Mouse (Mus musculus) embryonic stem cell, embryonic (primary cell): ENCODE data around the gene Gm45716.

Experiments
- CTCF ChIA-PET, 4 experiments: fragments of 300-600 bp in 2 of 4; fragments of 350-600 bp in 2 of 4; sonication (Branson Sonifier 250); formaldehyde crosslinking; loops; one replicate each; lab custom pipeline; 2022; ENCODE audit warnings: inconsistent platforms in 2 of 4; lab: Charles Lee
- POLR2A ChIA-PET, 4 experiments: fragments of 300-600 bp in 2 of 4; fragments of 350-600 bp in 2 of 4; sonication (Branson Sonifier 250); formaldehyde crosslinking; loops; one replicate each; lab custom pipeline; 2022; ENCODE audit warnings: antibody characterized with exemption in 4 of 4, inconsistent platforms in 1 of 4; lab: Charles Lee

The Gm45716 gene

GRCm38 (mm10) chr11:90187441-90187840 lies at the start of gene Gm45716:
Gene Gm45716, plus strand, starts transcription at chr11:90187683.
- ChIA-PET POLR2A (interaction anchor here in 1 of 4 experiments (0.6 kb wide), 1 partner anchor 201 kb away, joined by 6 read pairs; no protein-coding TSS in a partner anchor), CTCF (no interaction called here)

- ChIA-PET POLR2A (no interaction called here), CTCF (no interaction called here)
Observed at GRCm38 (mm10) chr11:90142393-90142792, 45.1 kb upstream of the Gm45716 start.

- ChIA-PET POLR2A (no interaction called here), CTCF (interaction anchor here in 1 of 4 experiments (0.6 kb wide), 1 partner anchor 132 kb away, joined by 3 read pairs; no protein-coding TSS in a partner anchor)
Observed at GRCm38 (mm10) chr11:90142936-90143335, 44.5 kb upstream of the Gm45716 start.

- ChIA-PET POLR2A (no interaction called here), CTCF (no interaction called here)
Observed at GRCm38 (mm10) chr11:90146086-90146860, 41.2 kb upstream of the Gm45716 start.

- POLR2A ChIA-PET, result interaction anchor here in 1 of 4 experiments (0.6 to 1.2 kb wide), 2 partner anchors 124 to 470 kb away, joined by 3 to 4 read pairs; no protein-coding TSS in a partner anchor
- CTCF ChIA-PET, result interaction anchor here in 2 of 4 experiments (0.7 to 0.9 kb wide), 2 partner anchors 112 to 119 kb away, joined by 3 read pairs; no protein-coding TSS in a partner anchor
Observed at GRCm38 (mm10) chr11:90155066-90155465, 32.4 kb upstream of the Gm45716 start.

- POLR2A ChIA-PET, result interaction anchor here in 1 of 4 experiments (0.6 to 1.2 kb wide), 2 partner anchors 125 to 469 kb away, joined by 3 to 4 read pairs; no protein-coding TSS in a partner anchor
- CTCF ChIA-PET, result interaction anchor here in 2 of 4 experiments (0.7 to 0.9 kb wide), 2 partner anchors 111 to 119 kb away, joined by 3 read pairs; no protein-coding TSS in a partner anchor
Observed at GRCm38 (mm10) chr11:90155466-90155865, 32.0 kb upstream of the Gm45716 start.

- ChIA-PET CTCF (interaction anchor here in 3 of 4 experiments (0.6 to 3.9 kb wide), 11 partner anchors 16 to 491 kb away, joined by 3 to 44 read pairs (median 3); no protein-coding TSS in a partner anchor), POLR2A (interaction anchor here in 2 of 4 experiments (1.3 to 1.7 kb wide), 2 partner anchors 10 to 130 kb away, joined by 3 read pairs; no protein-coding TSS in a partner anchor)
Observed at GRCm38 (mm10) chr11:90167771-90168170, 19.7 kb upstream of the Gm45716 start.

GRCm38 (mm10) chr11:90168338-90169065 lies 19.0 kb upstream of the Gm45716 start:
- ChIA-PET CTCF (interaction anchor here in 3 of 4 experiments (0.6 to 3.9 kb wide), 11 partner anchors 17 to 622 kb away, joined by 3 to 44 read pairs (median 4); no protein-coding TSS in a partner anchor), POLR2A (interaction anchor here in 2 of 4 experiments (1.3 to 1.7 kb wide), 2 partner anchors 9 to 130 kb away, joined by 3 read pairs; no protein-coding TSS in a partner anchor)

GRCm38 (mm10) chr11:90169200-90170013 lies 18.1 kb upstream of the Gm45716 start:
- ChIA-PET POLR2A (no interaction called here), CTCF (interaction anchor here (0.6 to 3.9 kb wide), 21 partner anchors 10 to 1004 kb away, joined by 3 to 44 read pairs (median 5); no protein-coding TSS in a partner anchor)

GRCm38 (mm10) chr11:90170014-90170320 lies 17.5 kb upstream of the Gm45716 start:
- CTCF ChIA-PET, result interaction anchor here (0.5 to 3.9 kb wide), 36 partner anchors 9 to 1182 kb away, joined by 3 to 44 read pairs (median 3); partner anchors contain the start of genes Cox11 (in 1 of the 4) and Pctp (in 1 of the 4)
- POLR2A ChIA-PET, result no interaction called here

GRCm38 (mm10) chr11:90172331-90172730 lies 15.2 kb upstream of the Gm45716 start:
- ChIA-PET CTCF (interaction anchor here in 3 of 4 experiments (0.6 to 1.3 kb wide), 5 partner anchors 11 to 184 kb away, joined by 3 to 4 read pairs (median 4); no protein-coding TSS in a partner anchor), POLR2A (no interaction called here)

- ChIA-PET CTCF (interaction anchor here in 1 of 4 experiments (0.5 kb wide), 1 partner anchor 28 kb away, joined by 3 read pairs; no protein-coding TSS in a partner anchor), POLR2A (no interaction called here)
Observed at GRCm38 (mm10) chr11:90175634-90176300, 11.7 kb upstream of the Gm45716 start.

GRCm38 (mm10) chr11:90177389-90177788 lies 10.1 kb upstream of the Gm45716 start:
- CTCF ChIA-PET, result interaction anchor here in 1 of 4 experiments (0.7 kb wide), 1 partner anchor 145 kb away, joined by 4 read pairs; no protein-coding TSS in a partner anchor

GRCm38 (mm10) chr11:90183361-90183760 lies 4.1 kb upstream of the Gm45716 start:
- ChIA-PET POLR2A (interaction anchor here in 1 of 4 experiments (0.5 kb wide), 1 partner anchor 431 kb away, joined by 4 read pairs; no protein-coding TSS in a partner anchor), CTCF (interaction anchor here in 3 of 4 experiments (0.7 to 1.0 kb wide), 7 partner anchors 11 to 433 kb away, joined by 3 to 4 read pairs (median 3); no protein-coding TSS in a partner anchor)

More at GRCm38 (mm10) chr11:90177389-90177788, 10.1 kb upstream of the Gm45716 start:
- POLR2A ChIA-PET, result interaction anchor here in 1 of 4 experiments (0.7 kb wide), 1 partner anchor 9 kb away, joined by 3 read pairs; no protein-coding TSS in a partner anchor

GRCm38 (mm10) chr11:90184756-90185155 lies 2.7 kb upstream of the Gm45716 start:
- POLR2A ChIA-PET, result interaction anchor here in 1 of 4 experiments (1.0 kb wide), 1 partner anchor 23 kb away, joined by 3 read pairs; no protein-coding TSS in a partner anchor

GRCm38 (mm10) chr11:90190156-90190555 lies 2.7 kb downstream of the Gm45716 start:
- CTCF ChIA-PET, result no interaction called here
- POLR2A ChIA-PET, result no interaction called here

More at GRCm38 (mm10) chr11:90184756-90185155, 2.7 kb upstream of the Gm45716 start:
- CTCF ChIA-PET, result interaction anchor here in 1 of 4 experiments (0.6 kb wide), 1 partner anchor 882 kb away, joined by 3 read pairs; no protein-coding TSS in a partner anchor

- ChIA-PET CTCF (no interaction called here), POLR2A (no interaction called here)
Observed at GRCm38 (mm10) chr11:90194946-90195345, 7.5 kb downstream of the Gm45716 start.
